8 mouse cellular contexts compared by ENCODE assay signal in the genomic region with DNA sequence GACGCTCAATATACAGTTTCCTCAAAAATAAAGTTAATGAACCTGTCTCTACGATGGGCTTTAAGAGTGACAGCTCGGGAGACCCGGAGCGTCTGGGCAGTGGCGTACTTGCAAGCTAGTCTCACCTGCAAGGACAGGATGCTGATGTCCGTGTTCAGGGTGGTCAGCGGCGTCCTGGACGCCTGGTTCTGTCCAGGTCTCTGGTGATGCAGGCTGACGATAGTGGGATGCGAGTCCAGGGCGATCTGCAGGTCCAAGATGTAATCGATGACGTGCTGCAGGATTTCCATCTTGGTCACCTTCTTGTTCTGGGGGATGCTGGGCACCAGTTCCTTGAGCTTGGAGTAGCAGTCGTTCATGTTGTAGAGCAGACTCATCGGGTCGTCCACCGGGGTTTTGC. TPM values are rescaled to one million over a fixed set of nuclear protein-coding genes. Genes with fewer than 3 reads are reported as not detected.
DNase-seq lines count a peak whose midpoint lies in the region; ATAC-seq and TF ChIP-seq lines count a peak whose summit lies in the region.

No protein-coding gene starts in this region.

- TF ChIP-seq CTCF in liver, adult 2 months (IDR thresholded peaks at IDR 0.05; ENCODE audit: low read depth, low read length): no peak

- peaks cover 4% of the 10 kb centered on the region; the same call in 1 of the 2 replicates for H3K36me3 ChIP-seq in liver, adult 2 months (ENCODE audit: control insufficient read depth, insufficient read depth, low read length)
- 0 out of 2 replicates have a peak, but pooled peaks cover 4% of the 10 kb centered on the region for H3K36me3 ChIP-seq in embryonic facial prominence, embryonic 13.5 days
- 0 out of 2 replicates have a peak, but pooled peaks cover 3% of the 10 kb centered on the region for H3K36me3 ChIP-seq in intestine, embryonic 14.5 days (ENCODE audit: control insufficient read depth, insufficient read depth, low read length)

- H3K4me3 ChIP-seq in liver, adult 2 months (ENCODE audit: insufficient read depth, low read depth, low read length): peak overlapping the region; percentile 68
- H3K4me3 ChIP-seq in embryonic facial prominence, embryonic 13.5 days: peak overlapping the region; percentile 96
- H3K4me3 ChIP-seq in intestine, embryonic 14.5 days (ENCODE audit: low read depth, low read length): peak overlapping the region; percentile 94

- 0% methylated on average over 19 of the region's 19 CpGs for WGBS in liver, adult 2 months
- WGBS in embryonic facial prominence, embryonic 13.5 days: under 1% methylated on average over 19 of the region's 19 CpGs
- WGBS in intestine, embryonic 14.5 days: 0% methylated on average over 19 of the region's 19 CpGs

- no peak for TF ChIP-seq POLR2A in liver, adult 2 months (IDR thresholded peaks at IDR 0.05; ENCODE audit: extremely low read depth, insufficient read depth, low read length)

- H3K27ac ChIP-seq in liver, adult 2 months (replicated peaks; ENCODE audit: insufficient read depth, low read depth, low read length): peak overlapping the region; percentile 32
- peak overlapping the region; percentile 95 for H3K27ac ChIP-seq in embryonic facial prominence, embryonic 13.5 days
- peak overlapping the region; percentile 74 for H3K27ac ChIP-seq in intestine, embryonic 14.5 days (ENCODE audit: low read depth)

- peaks cover 7% of the 10 kb centered on the region; the same call in 1 of the 2 replicates for H3K79me2 ChIP-seq in liver, adult 2 months (ENCODE audit: control insufficient read depth, insufficient read depth, low read length)

- no peaks in the 10 kb centered on the region for H3K27me3 ChIP-seq in liver, adult 2 months (ENCODE audit: control insufficient read depth, insufficient read depth, low read length)
- H3K27me3 ChIP-seq in embryonic facial prominence, embryonic 13.5 days: no peaks in the 10 kb centered on the region
- no peaks in the 10 kb centered on the region for H3K27me3 ChIP-seq in intestine, embryonic 14.5 days (replicated peaks; ENCODE audit: control insufficient read depth, insufficient read depth, low read length)

- no peak for DNase-seq in liver, adult 2 months (ENCODE audit: extremely low read depth, low read depth, low spot score)
- no peak for DNase-seq in liver
- no peak for DNase-seq in intestine, embryonic 14.5 days (ENCODE audit: low spot score)
- DNase-seq in MN1 (ENCODE audit: low spot score): no peak
- DNase-seq in adrenal gland, adult (ENCODE audit: inconsistent age in 2 of 2, low spot score in 1 of 2): no peak
- DNase-seq in cerebellum, adult 9-10 months: no peak

- H3K9ac ChIP-seq in liver, adult 2 months (ENCODE audit: low read depth, low read length): peak overlapping the region; percentile 71
- peak overlapping the region; percentile 96 for H3K9ac ChIP-seq in embryonic facial prominence, embryonic 13.5 days
- peak overlapping the region; percentile 93 for H3K9ac ChIP-seq in intestine, embryonic 14.5 days (ENCODE audit: low read length)

- ATAC-seq in embryonic facial prominence, embryonic 13.5 days (ENCODE audit: insufficient number of reproducible peaks, insufficient read depth, low FRiP score, low TSS enrichment, low read depth): no peak
- no peak for ATAC-seq in intestine, embryonic 14.5 days (replicated peaks; ENCODE audit: low FRiP score, low TSS enrichment, low read depth)
- ATAC-seq in monocyte, adult 5-6 weeks (replicated peaks; ENCODE audit: insufficient number of reproducible peaks, low FRiP score, low TSS enrichment, poor library complexity, severe bottlenecking): peak; percentile 2; the same call in 1 of the 2 replicates

- H3K4me1 ChIP-seq in liver, adult 2 months (ENCODE audit: control insufficient read depth, insufficient read depth, low read length): peaks cover 5% of the 10 kb centered on the region; the same call in 1 of the 2 replicates
- H3K4me1 ChIP-seq in embryonic facial prominence, embryonic 13.5 days: peaks cover 33% of the 10 kb centered on the region
- peaks cover 20% of the 10 kb centered on the region for H3K4me1 ChIP-seq in intestine, embryonic 14.5 days (replicated peaks; ENCODE audit: control insufficient read depth, insufficient read depth, low read length)

- H3K4me2 ChIP-seq in embryonic facial prominence, embryonic 13.5 days: peak overlapping the region; percentile 84
- H3K4me2 ChIP-seq in intestine, embryonic 14.5 days (ENCODE audit: low read length): peak overlapping the region; percentile 89

- H3K9me3 ChIP-seq in embryonic facial prominence, embryonic 13.5 days: no peaks in the 10 kb centered on the region
- no peaks in the 10 kb centered on the region for H3K9me3 ChIP-seq in intestine, embryonic 14.5 days (ENCODE audit: control insufficient read depth, low read length)

RNA-seq across cellular contexts. Expression of a gene that starts 1.4 kb away (rescaled TPM):
- total RNA-seq in liver, adult 2 months (2014; rRNA removed): 81.9 and 156 TPM in 2 replicates
- 172 and 199 TPM in 2 replicates for polyA plus RNA-seq in liver, adult 2 months (2012; rRNA removed)
- 494 and 543 TPM in 2 replicates for polyA plus RNA-seq in embryonic facial prominence, embryonic 13.5 days (2015; fragmentation: Nextera tagmentation; extraction: Ambion mirVana)
- polyA plus RNA-seq in intestine, embryonic 14.5 days (2014; fragmentation: Nextera tagmentation; extraction: Ambion mirVana): 502 and 573 TPM in 2 replicates
- 239 to 512 TPM (median 247 TPM) in 3 replicates for total RNA-seq in monocyte, adult 5-6 weeks (2017)

Comparison
In these comparisons a context has a peak if more than half of its experiments do, and no peak if none do; other contexts are left out.
1. H3K27ac ChIP-seq: peak in every context shown above with its lines; median percentile 95 in embryonic facial prominence, embryonic 13.5 days; 74 in intestine, embryonic 14.5 days; 32 in liver, adult 2 months.